Mouse (Mus musculus): Measurements from ENCODE around the gene Chrne.
"Not testable (repeated sequence)": the region's sequence is repeated elsewhere in the genome, so short reads cannot be mapped to it uniquely, and the experiment has no call there.

Gene Chrne

DNA sequence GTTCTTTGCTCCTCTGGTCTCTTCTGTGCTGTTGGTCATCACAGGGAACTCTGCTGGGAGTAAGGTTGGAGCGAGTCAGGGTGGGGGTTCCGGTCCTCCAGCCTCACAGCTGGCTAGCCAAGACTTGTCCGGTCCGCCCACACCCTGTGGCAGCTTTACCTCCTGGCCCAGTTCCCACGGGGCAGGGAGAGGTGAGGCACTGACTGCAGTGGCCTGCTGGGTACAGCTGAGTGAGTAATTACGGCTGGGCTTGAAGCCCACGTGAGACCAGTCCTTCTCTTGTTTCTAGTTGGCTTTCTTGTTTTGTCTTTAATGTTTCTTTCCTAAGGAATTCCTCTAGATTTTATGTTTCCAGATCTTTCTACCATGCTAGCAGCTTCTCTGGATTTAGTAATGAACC is 33.6 kb downstream of the Chrne start:
- DNase-seq (ENCODE audit: low spot score in 2 of 2): no peak

DNA sequence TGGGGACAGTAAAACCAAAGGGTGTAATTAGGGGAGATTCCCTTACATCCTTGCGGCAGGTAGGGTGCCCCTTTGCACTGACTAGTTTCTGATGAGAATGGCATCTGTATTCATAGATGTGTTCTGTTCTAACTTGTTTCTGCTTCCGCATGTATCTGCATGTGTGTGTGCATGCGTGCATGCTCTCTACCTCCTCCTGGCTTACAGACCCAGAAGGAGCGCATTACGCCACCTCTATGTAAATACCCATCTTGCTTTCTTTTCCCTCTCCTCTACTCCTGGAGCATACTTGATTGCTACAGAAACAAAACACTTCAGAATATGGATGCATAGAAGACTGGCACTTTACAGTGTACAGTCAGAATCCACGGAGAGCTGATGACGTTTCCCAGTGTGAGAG is 35.2 kb downstream of the Chrne start:
- no peak for DNase-seq (ENCODE audit: low spot score in 2 of 2)

GRCm38 (mm10) chr11:70583022-70583714 is 35.8 kb downstream of the Chrne start:
- no peak for DNase-seq (ENCODE audit: low spot score in 2 of 2)

- no peak for DNase-seq (ENCODE audit: low spot score in 2 of 2)
Observed at GRCm38 (mm10) chr11:70582196-70582595, 36.8 kb downstream of the Chrne start.

GRCm38 (mm10) chr11:70580921-70581320 is 38.1 kb downstream of the Chrne start:
- DNase-seq (ENCODE audit: low spot score in 2 of 2): no peak

DNA sequence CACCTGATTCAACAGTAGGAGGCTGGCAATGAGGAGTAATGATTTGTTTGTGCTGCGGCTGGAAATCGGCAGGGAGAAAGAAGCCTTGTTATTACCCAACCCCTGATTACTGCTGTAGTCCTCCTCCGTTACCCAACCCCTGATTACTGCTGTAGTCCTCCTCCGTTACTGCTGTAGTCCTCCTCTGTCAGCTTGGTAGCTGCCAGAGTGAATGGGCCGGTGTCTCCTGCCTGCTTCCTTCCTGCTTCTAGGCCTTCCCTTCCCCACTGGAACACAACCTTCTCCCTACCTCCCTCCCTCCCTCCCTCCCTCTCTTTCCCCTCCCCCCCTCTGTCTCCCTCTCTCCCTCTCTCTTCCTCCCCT is 38.7 kb downstream of the Chrne start:
- no peak for DNase-seq (ENCODE audit: low spot score in 2 of 2)

- DNase-seq (ENCODE audit: low spot score in 2 of 2): no peak
Observed at GRCm38 (mm10) chr11:70579710-70580357, 39.2 kb downstream of the Chrne start.

DNA sequence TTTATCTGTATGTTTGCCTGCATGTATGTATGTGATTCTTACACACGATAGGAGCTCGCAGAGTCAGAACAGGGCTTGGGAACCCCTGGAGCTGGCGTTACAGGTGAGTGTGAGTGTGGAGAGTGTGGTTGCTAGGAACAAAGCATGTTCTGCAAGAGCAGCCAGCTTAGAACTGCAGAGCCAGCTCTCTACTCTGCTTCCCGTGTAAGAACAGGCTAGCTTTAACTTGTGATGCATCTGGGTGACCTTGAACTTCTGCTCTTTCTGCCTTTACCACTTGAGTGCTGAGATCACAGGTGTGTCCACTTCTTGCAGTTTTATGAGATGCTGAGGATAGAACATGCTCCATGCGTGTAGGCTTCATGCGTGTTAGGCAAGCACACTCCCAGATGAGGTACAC is 40.1 kb downstream of the Chrne start:
- no peak for DNase-seq (ENCODE audit: low spot score in 2 of 2)

DNA sequence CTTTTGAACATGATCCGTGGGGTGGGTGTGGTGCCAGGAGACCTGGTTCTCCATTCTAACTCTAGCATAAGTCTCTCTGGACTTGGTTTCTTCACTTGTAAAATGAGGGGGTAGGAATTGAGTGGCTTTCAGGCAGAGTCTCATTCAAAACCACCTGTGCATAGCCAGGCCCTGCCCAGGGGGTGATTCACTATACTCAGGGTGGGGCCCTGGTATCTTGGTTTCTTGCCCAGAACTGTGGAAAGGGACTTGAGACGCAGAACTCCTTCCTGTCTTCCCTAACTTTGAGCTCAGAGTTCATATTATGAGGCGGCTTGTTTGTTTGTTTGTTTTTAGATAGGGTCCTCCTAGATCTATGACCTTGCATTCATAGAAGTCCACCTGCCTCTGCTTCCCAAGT is 41.8 kb downstream of the Chrne start:
- DNase-seq (ENCODE audit: low spot score in 2 of 2): no peak

- no peak for DNase-seq (ENCODE audit: low spot score in 2 of 2)
Observed at GRCm38 (mm10) chr11:70573872-70574271, 45.1 kb downstream of the Chrne start.

- no peak for DNase-seq (ENCODE audit: low spot score in 2 of 2)
Observed at GRCm38 (mm10) chr11:70572348-70572902, 46.6 kb downstream of the Chrne start.

DNA sequence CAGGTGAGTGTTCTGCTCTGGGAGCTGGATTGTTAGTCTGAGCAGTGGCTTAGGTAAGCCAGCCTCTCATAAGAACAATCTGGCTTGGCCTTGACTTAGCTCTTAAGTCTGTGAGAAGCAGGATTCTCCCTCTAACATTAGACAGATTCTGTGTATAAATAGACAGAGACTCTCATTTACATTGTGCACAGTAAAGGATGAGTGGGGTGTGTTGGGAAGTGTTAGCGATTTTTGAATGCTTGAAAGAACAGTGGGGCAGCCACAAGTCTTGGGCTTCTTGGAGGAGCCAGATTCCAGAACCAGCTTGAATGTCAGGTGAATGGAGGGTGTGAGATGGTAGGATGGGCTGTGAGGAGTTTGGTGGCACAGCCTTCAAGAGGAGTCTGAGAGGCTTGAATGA is 47.4 kb downstream of the Chrne start:
- no peak for DNase-seq (ENCODE audit: low spot score in 2 of 2)

- not testable (repeated sequence) for DNase-seq (ENCODE audit: low spot score in 2 of 2)
Observed at GRCm38 (mm10) chr11:70570614-70571013, 48.4 kb downstream of the Chrne start.

DNA sequence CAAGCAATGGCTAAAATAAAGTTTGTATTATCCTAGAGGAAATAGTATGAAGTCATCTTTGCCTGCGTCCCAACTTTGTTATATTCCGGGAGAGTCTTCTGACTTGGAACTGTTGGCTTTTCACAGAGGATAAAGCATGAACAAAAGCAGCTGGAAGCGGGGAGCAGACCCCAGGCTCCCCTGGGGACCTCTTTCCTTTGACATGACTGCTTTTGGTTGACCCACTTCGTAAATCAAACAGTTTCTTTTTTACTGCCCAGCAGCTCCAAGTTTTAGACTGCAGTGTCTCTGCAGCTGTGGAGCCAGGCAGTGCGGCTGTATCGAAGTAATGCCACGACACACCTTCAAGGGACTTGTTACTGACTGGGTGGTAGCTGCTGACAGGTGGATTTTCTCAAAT is 52.4 kb downstream of the Chrne start:
- DNase-seq (ENCODE audit: low spot score in 2 of 2): no peak
